Mouse (Mus musculus) gastrocnemius, postnatal 36 days (tissue): ENCODE data around the gene Tstd2. TPM values are rescaled to one million over a fixed set of nuclear protein-coding genes. Genes with fewer than 3 reads are reported as not detected.

Experiments used
- DNase-seq, 2 experiments: peaks; one replicate each; pipeline ENCODE4 v3.0.0; 2022
- intact Hi-C: fragments of 180-260 bp; cut with DNase I; formaldehyde crosslinking; loops from one replicate; pipeline ENCODE4 v1.15.1; 2025
- long read RNA-seq, 2 experiments: library from polyadenylated mRNA; stranded (forward); transcript quantifications; one replicate each; pipeline ENCODE4 v2.0.0; 2021
- total RNA-seq, 2 experiments: library from RNA; stranded (reverse); gene quantifications; 2 replicates each; pipeline ENCODE4 v1.2.3; 2021

The Tstd2 gene
- 10 to 100 TPM in 1 of 2 experiments, 1 to 10 TPM in 1; 8.7 to 10.8 TPM for total RNA-seq
- long read RNA-seq, experiment 1, partial matches to known transcripts, result 1 of 7 reads
- long read RNA-seq, experiment 1, other reads (novel, unspliced or antisense), result 5 of 7 reads
- long read RNA-seq, experiment 2, partial matches to known transcripts, result 2 of 13 reads
- long read RNA-seq, experiment 2, other reads (novel, unspliced or antisense), result 7 of 13 reads

DNA sequence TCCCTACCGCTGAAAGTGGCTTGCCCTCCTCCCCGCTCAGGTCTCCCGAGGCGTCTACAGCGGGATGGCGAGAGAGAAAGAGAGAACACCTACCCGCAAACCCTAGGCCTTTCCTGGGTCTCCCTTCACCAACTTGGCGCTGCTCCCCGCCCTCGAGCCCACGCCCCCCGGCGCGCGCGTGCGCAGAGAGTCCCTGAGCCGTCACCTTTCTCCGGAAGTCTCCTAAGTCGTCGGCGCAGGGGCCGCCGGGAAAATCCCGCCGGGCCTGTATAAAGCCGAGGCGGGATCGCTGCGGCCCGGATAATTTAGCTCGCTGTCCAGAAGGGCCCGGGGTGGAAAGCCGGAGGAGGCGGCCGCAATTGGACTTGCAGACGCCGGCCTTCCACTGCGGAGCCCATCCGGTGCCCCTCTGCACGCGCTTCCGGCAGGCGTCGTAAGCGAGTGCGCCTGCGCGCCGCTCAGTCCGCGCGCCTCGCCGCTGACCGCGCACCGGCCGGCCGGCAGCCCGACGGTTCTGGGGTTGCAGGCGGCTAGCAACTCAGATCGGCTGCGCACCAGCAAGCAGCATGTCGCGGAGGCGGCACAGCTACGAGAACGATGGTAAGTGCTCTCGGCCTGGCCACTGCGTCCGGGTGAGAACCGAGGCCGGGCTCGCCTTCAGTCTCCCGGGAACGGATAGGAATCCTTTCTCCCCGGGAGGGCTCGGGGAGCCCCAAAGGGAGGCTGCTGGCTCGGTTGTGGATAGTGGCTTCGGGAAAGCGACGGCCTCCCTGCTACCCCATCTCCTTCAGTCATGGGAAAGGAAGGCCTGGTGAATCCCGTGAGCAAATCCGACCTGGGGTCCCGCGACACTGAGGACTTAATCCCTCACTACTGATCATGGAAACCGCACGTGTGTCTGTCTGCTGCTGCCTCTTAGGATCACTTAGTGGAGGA, at the start of gene Tstd2, which contains the start of gene Ncbp1:
Tstd2 (minus strand) TSS at position 408 of the 936 bp plus-strand sequence.
Ncbp1 (plus strand) TSS at position 327 of the 936 bp plus-strand sequence.
- intact Hi-C loops, result no loop called here

DNA sequence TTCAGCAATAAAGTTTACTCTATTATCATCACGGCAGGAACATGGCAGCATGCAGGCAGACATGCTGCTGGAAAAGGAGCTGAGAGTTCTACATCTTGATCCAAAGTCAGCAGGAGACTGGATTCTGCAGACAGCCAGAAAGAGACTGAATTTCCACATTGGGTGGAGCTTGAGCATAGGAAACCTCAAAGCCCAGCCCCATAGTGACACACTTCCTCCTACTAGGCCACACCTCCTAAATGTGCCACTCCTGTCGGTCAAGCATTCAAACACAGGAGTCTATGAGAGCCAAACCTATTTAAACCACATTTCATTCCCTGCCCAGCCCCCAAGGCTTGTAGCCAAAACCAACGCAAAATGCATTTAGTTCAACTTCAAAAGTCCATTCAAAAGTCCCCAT, 48.0 kb upstream of the Tstd2 start:
- intact Hi-C loops, result no loop called here
- no peak for DNase-seq

More for the DNA sequence above, at the start of gene Tstd2, which contains the start of gene Ncbp1:
- peak; percentile 90 to 95 for DNase-seq

DNA sequence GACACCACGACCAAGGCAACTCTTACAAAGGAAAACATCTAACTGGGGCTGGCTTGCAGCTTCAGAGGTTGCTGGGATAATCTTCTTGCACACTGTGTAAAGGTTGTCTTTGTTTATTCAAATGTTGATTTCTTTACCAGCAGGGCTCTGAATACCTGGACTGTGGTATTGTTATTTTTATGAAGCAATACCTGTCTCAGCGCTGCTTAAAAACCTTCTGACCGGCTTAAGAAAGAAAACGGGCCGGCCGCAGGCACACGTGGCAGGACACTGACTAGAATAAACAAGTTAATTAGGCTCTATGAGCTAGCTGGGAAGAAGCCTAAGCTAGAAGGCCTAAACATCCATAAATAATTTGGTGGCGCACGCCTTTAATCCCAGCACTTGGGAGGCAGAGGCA, 47.4 kb upstream of the Tstd2 start:
- intact Hi-C loops, result no loop called here
- no peak for DNase-seq

DNA sequence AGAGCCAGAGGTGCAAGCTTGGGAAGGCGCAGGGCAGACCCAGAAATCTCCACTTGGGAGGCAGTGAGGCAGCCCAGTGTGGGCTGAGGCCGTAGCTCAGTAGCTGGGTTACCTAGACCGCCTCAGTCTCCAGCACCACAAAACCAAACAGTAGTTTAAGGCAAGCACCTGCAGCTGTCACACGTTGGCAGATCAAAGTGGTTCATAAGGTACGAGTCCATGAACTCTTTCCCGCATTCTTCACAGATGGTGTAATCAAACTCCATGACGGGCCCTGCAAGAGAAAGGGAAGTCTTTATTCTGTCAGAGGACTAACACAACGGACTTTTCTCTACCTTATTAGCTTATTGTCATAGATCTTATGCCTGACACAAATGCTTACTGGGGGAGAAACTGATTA, 46.9 kb upstream of the Tstd2 start:
- intact Hi-C loops, result no loop called here
- no peak for DNase-seq

DNA sequence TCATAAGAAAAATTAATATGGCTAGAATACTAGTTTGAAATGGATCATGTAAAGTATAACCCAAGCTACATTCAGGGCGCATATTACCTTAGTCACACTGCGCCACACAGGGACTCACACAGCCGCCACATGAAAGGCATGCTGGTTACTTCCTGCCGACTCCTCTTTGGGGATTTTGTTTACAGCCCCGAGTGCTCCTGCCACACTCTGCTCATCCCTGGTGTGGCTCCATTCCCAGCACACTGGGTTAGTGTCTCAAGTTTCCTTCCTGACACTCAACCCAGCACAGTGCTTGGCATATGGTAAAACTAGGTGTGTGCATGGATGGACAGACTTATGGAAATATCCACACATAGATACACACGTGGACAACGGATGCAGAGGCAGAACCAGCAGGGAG, 43.7 kb upstream of the Tstd2 start:
- DNase-seq, result no peak
- intact Hi-C loops, result no loop called here

DNA sequence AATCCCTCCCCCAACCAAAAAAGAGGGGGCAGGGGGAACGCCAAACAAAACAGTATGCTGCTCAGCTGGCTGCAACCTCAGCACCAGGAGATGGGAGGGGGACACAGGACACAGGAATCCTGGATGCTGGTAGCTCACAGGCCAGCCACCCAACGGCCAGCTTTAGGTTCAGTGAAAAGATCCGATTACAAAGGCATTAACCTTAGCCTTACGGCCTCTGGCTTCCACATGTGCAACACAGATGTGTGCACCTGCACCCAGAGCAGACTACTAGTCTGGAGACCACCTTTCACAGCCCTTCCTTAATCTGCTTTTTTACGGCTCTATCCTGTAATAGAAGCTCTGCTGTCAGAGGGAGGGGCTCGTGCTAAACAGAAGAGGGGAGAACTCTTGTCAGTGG, 42.7 kb upstream of the Tstd2 start:
- no peak for DNase-seq
- intact Hi-C loops, result no loop called here

DNA sequence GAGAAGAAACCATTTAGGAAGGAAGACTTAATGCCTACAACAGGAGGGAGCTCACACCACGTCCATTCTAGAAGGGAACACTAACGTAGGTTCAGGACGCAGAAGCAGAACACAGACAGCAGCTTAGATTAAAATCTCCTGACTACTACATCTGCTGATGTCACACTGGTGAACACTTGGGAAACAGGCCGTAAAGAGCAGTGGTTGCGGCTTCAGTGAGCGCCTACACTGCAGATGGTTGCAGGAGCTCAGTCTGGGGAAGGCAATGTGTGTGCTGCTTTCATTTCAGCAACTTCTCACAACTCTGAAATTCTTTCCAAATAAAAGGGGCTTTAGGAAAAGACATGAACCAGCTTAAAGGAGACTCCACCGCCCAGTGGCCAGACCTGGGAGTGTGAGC, 39.0 kb upstream of the Tstd2 start:
- no peak for DNase-seq
- intact Hi-C loops, result no loop called here

DNA sequence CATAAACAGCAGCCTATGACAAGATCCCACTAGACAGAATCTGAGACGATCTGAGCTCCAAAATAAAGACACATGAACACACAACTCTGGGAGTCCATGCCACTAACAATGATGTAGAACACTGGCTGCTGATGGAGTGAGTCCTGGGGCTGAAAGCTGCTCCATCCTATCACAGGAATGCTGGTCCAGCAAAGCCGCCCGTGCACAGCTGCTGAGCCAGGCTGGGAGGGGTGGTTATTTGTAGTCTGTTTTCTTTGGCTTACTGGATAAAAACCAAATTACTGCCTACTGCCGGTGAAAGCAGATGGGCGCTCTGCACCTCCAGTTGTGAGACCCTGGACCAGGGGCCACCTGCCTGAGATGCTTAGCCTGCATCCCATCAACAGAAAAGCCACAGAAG, 38.5 kb upstream of the Tstd2 start:
- DNase-seq, result no peak
- intact Hi-C loops, result no loop called here

DNA sequence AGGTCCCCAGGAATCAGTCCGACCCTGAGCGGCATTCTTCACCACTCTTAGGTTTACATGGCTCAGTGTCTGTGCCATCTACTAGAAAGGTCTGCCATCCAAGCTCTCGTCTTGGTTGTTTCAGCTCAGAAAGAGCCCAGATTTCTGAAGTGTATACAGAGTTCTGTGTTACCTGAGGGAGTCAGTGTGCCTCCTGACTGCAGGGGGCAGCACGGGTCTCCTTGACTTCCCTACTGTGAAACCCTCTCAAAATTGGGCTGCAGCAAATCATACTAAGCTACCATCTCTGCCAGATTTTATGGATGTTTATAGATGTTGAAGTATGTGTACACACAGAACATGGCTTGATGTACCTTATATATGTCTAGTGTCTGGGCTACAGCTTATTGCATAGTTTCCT, 37.8 kb upstream of the Tstd2 start:
- DNase-seq, result no peak
- intact Hi-C loops, result no loop called here

DNA sequence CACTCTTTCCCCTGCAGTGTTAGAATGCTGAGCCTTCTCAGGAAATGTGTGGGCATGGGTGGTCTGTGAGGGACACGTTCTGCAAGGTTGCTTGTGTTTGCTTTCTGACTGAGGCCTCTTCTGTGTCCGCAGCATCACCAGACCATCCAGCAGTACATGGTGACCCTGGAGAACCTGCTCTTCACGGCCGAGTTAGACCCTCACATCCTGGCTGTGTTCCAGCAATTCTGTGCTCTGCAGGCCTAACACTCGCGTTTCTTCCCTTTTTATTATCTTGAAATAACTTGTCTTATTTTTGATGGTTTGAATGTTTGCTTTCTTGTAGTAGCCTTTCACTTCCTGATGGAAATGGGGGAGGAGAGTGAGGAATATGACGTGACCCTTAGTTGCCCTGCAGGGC, 33.3 kb upstream of the Tstd2 start:
- no peak for DNase-seq
- intact Hi-C loops, result no loop called here

DNA sequence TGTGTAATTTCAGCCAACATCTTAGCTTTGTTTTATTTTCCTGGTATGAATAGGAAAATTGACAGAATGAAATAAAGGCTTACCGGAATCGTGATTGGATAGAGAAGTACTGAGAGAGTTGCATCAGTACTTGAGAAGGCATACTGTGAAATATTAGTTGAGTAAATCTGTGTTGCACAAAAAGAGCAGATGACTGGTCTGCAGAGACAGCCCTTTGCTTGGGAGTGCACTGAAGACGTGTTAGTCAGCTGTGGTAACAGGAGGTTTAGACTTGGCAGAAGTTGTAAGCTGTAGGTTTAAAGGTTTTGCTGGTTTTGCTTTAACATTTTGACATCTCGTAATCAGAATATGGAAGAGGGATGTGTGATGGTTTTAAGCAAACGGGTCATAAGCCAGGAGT, 27.3 kb upstream of the Tstd2 start:
- intact Hi-C loops, result no loop called here
- DNase-seq, result no peak

DNA sequence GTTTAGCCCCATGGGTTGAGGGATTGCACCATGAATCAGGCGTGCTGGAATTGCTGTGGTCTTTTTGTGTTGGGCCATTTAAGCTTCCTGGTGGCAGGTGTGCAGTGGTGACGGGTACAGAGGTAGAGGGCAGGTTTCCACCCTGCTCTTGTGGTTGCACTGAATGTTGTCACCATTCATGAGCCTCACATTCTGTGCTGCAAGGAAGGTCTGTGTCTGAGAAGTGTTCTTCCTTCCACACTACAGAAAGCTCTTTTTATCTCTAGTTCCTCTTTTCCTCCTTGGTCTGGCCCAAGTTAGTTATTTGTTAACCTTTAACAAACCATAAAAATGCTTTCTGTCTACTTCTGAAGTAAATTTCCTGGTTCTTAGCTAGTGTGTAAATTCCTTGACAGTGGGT, 25.5 kb upstream of the Tstd2 start:
- no peak for DNase-seq
- intact Hi-C loops, result no loop called here

DNA sequence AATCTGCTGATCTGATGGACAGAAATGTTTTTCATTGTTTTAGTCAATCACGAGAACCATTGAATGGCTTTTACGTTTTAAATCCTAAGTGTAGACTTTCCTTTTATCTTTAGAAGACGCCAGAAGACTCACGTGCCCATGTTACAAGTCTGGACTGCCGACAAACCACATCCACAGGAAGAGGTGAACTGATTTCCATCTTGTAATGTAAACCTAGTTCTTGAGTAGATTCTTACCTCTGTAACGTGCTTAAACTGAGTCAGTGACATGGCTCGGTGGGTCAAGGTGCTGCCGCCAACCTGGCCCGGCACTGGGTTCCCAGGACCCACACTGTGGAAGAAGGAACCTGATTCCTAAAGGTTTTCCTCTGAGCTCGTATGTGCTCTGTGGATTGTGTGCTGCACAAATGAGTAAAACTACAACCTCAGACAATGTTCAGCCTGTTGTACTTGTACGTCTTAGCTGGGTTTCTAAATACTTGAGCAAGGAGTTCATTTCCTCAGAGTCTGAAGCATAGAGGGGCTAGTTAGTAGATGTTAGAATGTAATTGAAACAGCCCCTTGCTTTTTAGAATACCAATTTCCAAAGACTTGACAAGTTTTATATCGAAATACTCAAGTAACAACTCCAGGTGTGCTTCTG, 13.5 kb upstream of the Tstd2 start:
- no peak for DNase-seq
- intact Hi-C loops, result no loop called here

DNA sequence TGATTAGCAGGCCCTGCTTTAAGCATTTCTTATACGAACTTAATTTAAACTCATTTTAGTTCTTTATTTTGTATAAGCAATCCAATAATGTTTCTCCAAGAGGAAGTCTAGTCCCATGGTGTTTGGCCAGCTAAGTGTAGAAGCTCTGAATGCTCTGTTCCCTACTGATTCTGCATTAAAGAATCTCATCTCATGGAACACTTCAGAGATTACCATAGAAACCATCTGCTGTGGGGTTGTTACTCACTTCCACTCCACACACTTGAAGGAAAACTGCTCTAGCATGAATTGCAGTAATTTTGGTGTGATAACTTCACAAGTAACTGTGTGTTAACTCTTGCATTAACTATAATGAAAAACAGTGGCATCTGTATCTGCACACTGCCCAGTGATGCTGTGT, 8.4 kb upstream of the Tstd2 start:
- intact Hi-C loops, result no loop called here
- DNase-seq, result no peak

DNA sequence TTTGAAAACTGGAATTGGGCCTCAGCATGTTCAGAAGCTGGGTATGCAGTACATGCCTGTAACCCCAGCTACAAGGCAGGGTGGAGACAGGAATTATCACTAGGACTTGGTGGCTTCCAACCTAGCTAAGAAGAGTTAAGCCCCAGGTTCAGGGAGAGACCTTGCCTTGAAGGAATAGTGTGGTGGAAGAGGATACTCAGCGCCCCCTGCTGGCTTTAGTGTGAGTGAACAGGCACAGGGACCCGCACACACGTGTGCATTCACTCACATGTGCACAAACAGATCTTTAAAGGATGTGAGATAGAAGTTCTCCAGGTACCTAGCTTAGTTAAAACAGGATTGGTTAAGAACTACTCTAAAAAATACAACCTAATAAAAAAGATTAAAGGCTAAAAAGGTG, 5.8 kb upstream of the Tstd2 start:
- intact Hi-C loops, result no loop called here
- no peak for DNase-seq

DNA sequence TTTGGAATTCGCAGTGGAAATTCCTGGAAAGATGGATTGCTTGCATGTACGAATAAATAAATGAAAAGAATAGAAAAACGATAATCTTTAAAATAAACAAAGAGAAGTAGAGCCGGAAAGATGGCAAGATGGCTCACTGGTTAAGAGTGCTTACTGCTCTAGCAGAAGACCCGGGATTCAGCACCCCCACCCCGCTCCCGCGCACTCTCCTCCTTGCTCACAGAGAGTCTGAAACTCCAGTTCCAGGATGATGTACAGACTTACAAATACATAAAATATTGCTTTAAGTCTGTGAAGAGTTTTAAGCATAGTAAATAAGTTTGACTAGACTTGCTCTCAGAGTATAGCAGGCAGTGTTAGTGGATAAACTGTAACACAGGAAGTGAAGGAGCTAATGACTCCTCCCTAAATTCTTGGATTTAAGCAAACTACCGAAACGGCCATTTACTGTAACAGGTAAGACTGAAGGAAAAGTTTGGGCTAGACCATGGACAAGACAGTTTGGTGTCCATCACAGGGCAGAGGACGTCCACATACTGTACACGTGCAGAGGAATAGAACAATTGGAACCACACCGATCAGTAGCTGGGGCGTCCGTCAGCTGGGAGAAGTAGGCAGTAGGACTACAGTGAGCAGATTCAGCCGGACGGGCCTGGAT, 736 bp downstream of the Tstd2 start:
- intact Hi-C loops, result no loop called here
- no peak for DNase-seq

DNA sequence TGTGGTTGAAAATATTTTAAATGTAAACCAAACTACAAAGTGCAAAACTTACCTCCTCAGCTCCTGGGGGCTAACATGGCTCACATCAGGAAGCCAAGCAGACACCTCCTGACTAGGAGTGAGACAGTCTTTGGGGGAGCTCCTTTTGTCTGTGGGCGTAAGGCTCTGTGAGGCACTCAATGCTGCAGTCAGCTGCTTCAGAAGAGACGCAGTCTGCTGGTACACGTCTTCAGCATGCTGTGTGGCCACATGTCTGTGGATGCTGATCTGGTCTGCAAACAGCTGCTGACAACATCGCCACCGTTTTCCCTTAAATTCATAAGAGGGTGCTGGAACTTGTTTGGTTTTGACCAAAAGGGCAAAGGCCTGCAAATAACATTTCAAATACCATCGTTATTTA, 6.7 kb downstream of the Tstd2 start:
- no peak for DNase-seq
- intact Hi-C loops, result no loop called here

DNA sequence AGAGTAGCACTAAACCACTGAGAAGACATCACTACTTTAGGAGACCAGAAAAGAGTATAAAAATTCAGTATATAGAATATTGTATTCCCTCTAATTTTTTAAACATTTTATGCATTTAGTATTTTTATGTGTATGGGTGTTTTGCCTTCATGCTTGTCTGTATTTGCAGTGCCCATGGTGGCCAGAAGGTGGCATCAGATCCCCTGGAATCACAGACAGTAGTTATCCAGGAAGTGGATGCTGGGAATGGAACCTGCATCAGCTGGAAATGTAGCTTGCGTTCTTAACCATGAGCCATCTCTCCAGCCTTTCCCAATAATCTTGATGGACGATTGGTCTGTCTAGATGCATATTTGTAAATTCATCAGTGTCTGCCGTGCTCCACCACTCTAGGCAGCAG, 8.3 kb downstream of the Tstd2 start:
- no peak for DNase-seq

DNA sequence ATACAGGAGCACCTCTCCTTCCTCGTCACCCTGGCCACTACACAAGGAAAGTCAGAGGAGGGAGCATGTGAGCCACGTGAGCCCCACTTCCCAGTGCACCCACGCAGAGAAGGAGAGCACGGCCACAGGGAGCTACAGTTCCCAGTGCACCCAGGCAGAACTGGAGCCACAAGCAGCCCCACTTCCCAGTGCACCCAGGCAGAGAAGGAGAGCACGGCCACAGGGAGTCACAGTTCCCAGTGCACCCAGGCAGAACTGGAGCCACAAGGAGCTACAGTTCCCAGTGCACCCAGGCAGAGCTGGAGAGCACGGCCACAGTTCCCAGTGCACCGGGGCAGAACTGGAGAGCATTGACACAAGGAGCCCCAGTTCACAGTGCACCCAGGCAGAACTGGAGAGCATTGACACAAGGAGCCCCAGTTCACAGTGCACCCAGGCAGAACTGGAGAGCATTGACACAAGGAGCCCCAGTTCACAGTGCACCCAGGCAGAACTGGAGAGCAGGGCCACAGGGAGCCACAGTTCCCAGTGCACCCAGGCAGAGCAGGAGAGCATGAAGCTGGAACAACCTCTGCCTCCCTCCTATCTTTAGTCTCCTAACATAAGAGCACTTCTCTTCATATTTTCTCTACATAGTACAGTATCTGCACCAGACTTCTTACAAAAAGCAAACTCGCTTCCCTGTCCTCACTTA, 9.0 kb downstream of the Tstd2 start:
- DNase-seq, result no peak
- intact Hi-C loops, result loop anchor here (5.0 kb wide), 1 partner anchor 102 kb away; no protein-coding TSS in a partner anchor

More for the DNA sequence above, 8.3 kb downstream of the Tstd2 start:
- intact Hi-C loops, result no loop called here

DNA sequence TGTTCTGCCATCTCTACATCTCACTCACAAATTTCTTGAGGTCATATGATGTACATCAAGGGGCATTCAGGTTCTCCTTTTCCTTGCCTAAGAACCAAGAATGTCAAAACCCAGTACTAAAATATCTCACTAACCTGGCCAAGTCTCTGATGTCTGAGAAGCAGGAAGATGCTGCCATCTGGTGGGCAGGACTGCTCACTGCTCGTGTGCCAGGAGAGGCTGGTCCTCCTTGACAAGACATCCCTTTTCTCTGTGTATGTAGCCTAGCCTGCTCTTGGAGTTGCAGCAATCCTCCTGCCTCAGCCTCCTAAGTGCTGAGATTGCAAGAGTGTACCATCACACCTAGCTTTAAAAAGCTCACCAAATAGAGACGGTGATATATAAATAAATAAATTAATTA, 12.0 kb downstream of the Tstd2 start:
- intact Hi-C loops, result loop anchor here (2.0 to 5.0 kb wide), 3 partner anchors 99 to 186 kb away; no protein-coding TSS in a partner anchor
- peak; percentile 52 to 58 for DNase-seq
